Mouse (Mus musculus): ENCODE measurements around the gene Ttll7.

The Ttll7 gene

GRCm38 (mm10) chr3:146875929-146876328, 23.8 kb downstream of the Ttll7 start:
- no peak for TF ChIP-seq GATA4 (IDR thresholded peaks at IDR 0.05; ENCODE audit: insufficient replicate concordance, low read length)

- no peak for TF ChIP-seq GATA4 (IDR thresholded peaks at IDR 0.05; ENCODE audit: insufficient replicate concordance, low read length)
Measured at GRCm38 (mm10) chr3:146893931-146894330, 41.8 kb downstream of the Ttll7 start.

GRCm38 (mm10) chr3:146896581-146896980, 44.4 kb downstream of the Ttll7 start:
- no peak for TF ChIP-seq GATA4 (IDR thresholded peaks at IDR 0.05; ENCODE audit: insufficient replicate concordance, low read length)

- TF ChIP-seq GATA4 (IDR thresholded peaks at IDR 0.05; ENCODE audit: insufficient replicate concordance, low read length), result no peak
Measured at GRCm38 (mm10) chr3:146900094-146900493, 47.9 kb downstream of the Ttll7 start.

GRCm38 (mm10) chr3:146901729-146902128, 49.6 kb downstream of the Ttll7 start:
- TF ChIP-seq GATA4 (IDR thresholded peaks at IDR 0.05; ENCODE audit: insufficient replicate concordance, low read length), result no peak

- no peak for TF ChIP-seq GATA4 (IDR thresholded peaks at IDR 0.05; ENCODE audit: insufficient replicate concordance, low read length)
Measured at GRCm38 (mm10) chr3:146905606-146906005, 53.4 kb downstream of the Ttll7 start.

- TF ChIP-seq GATA4 (IDR thresholded peaks at IDR 0.05; ENCODE audit: insufficient replicate concordance, low read length), result no peak
Measured at GRCm38 (mm10) chr3:146908922-146909321, 56.8 kb downstream of the Ttll7 start.

GRCm38 (mm10) chr3:146913107-146913506, 60.9 kb downstream of the Ttll7 start:
- TF ChIP-seq GATA4 (IDR thresholded peaks at IDR 0.05; ENCODE audit: insufficient replicate concordance, low read length), result no peak

GRCm38 (mm10) chr3:146914798-146915197, 62.6 kb downstream of the Ttll7 start:
- TF ChIP-seq GATA4 (IDR thresholded peaks at IDR 0.05; ENCODE audit: insufficient replicate concordance, low read length), result no peak

- TF ChIP-seq GATA4 (IDR thresholded peaks at IDR 0.05; ENCODE audit: insufficient replicate concordance, low read length), result no peak
Measured at GRCm38 (mm10) chr3:146917891-146918290, 65.7 kb downstream of the Ttll7 start.

- TF ChIP-seq GATA4 (IDR thresholded peaks at IDR 0.05; ENCODE audit: insufficient replicate concordance, low read length), result no peak
Measured at GRCm38 (mm10) chr3:146918323-146918722, 66.2 kb downstream of the Ttll7 start.

GRCm38 (mm10) chr3:146927311-146928015, 75.3 kb downstream of the Ttll7 start:
- no peak for TF ChIP-seq GATA4 (IDR thresholded peaks at IDR 0.05; ENCODE audit: insufficient replicate concordance, low read length)

GRCm38 (mm10) chr3:146928141-146928540, 76.0 kb downstream of the Ttll7 start:
- no peak for TF ChIP-seq GATA4 (IDR thresholded peaks at IDR 0.05; ENCODE audit: insufficient replicate concordance, low read length)

GRCm38 (mm10) chr3:146929011-146929410, 76.8 kb downstream of the Ttll7 start:
- no peak for TF ChIP-seq GATA4 (IDR thresholded peaks at IDR 0.05; ENCODE audit: insufficient replicate concordance, low read length)

- no peak for TF ChIP-seq GATA4 (IDR thresholded peaks at IDR 0.05; ENCODE audit: insufficient replicate concordance, low read length)
Measured at GRCm38 (mm10) chr3:146931190-146931589, 79.0 kb downstream of the Ttll7 start.

- TF ChIP-seq GATA4 (IDR thresholded peaks at IDR 0.05; ENCODE audit: insufficient replicate concordance, low read length), result no peak
Measured at GRCm38 (mm10) chr3:146932506-146932905, 80.3 kb downstream of the Ttll7 start.

GRCm38 (mm10) chr3:146936888-146937287, 84.7 kb downstream of the Ttll7 start:
- no peak for TF ChIP-seq GATA4 (IDR thresholded peaks at IDR 0.05; ENCODE audit: insufficient replicate concordance, low read length)
